Mouse (Mus musculus): ENCODE measurements around the gene Iqsec3.

GRCm38 (mm10) chr6:121344329-121344728, 129.1 kb downstream of the Iqsec3 start:
- TF ChIP-seq POLR2A (IDR thresholded peaks at IDR 0.05; ENCODE audit: low read depth, low read length) = no peak
- no peak for TF ChIP-seq CTCF (IDR thresholded peaks at IDR 0.05; ENCODE audit: extremely low read depth, insufficient read length, insufficient replicate concordance, low read depth, low read length)

Measured in small intestine, adult 2 months (tissue).